Mouse (Mus musculus): ENCODE results near the gene Atp5d. TPM values are rescaled to one million over a fixed set of nuclear protein-coding genes. Genes with fewer than 3 reads are reported as not detected.

Atp5d gene
- polyA plus RNA-seq, 1 experiment from 2014 or later: 465 TPM

- Histone ChIP-seq H3K9me3 (no peaks in the 10 kb centered on the region), H3K9ac (replicated peaks) (peak overlapping the region; percentile 90), H3K27ac (peak overlapping the region; percentile 99), H3K4me2 (peak overlapping the region; percentile 59), H3K4me1 (replicated peaks) (peaks cover 44% of the 10 kb centered on the region), H3K27me3 (no peaks in the 10 kb centered on the region), H3K36me3 (peaks cover 71% of the 10 kb centered on the region), H3K4me3 (replicated peaks) (peak overlapping the region; percentile 97)
- WGBS: under 1% methylated on average over 57 of the region's 57 CpGs
- ATAC-seq (ENCODE audit: insufficient number of reproducible peaks, insufficient read depth, low FRiP score, low TSS enrichment, low read depth): peak; percentile 13
These were observed 10.3 kb downstream of the Atp5d start for GRCm38 (mm10) chr10:80148610-80149290.

GRCm38 (mm10) chr10:80149291-80150225 is 11.1 kb downstream of the Atp5d start:
- Histone ChIP-seq H3K9me3 (no peaks in the 10 kb centered on the region), H3K9ac (replicated peaks) (peak overlapping the region; percentile 100), H3K27ac (peak overlapping the region; percentile 99), H3K36me3 (peaks cover 71% of the 10 kb centered on the region), H3K4me3 (replicated peaks) (peak overlapping the region; percentile 97), H3K4me2 (peak overlapping the region; percentile 99), H3K27me3 (no peaks in the 10 kb centered on the region), H3K4me1 (replicated peaks) (peaks cover 52% of the 10 kb centered on the region)
- peak; percentile 71 for ATAC-seq (ENCODE audit: insufficient number of reproducible peaks, insufficient read depth, low FRiP score, low TSS enrichment, low read depth)
- under 1% methylated on average over 79 of the region's 88 CpGs for WGBS

GRCm38 (mm10) chr10:80150226-80151210 is 12.1 kb downstream of the Atp5d start:
- Histone ChIP-seq H3K36me3 (peaks cover 71% of the 10 kb centered on the region), H3K9ac (replicated peaks) (peak overlapping the region; percentile 100), H3K27ac (peak overlapping the region; percentile 99), H3K27me3 (no peaks in the 10 kb centered on the region), H3K4me3 (replicated peaks) (peak overlapping the region; percentile 97), H3K4me1 (replicated peaks) (peaks cover 59% of the 10 kb centered on the region), H3K4me2 (peak overlapping the region; percentile 99), H3K9me3 (no peaks in the 10 kb centered on the region)
- under 1% methylated on average over 59 of the region's 71 CpGs for WGBS
- ATAC-seq (ENCODE audit: insufficient number of reproducible peaks, insufficient read depth, low FRiP score, low TSS enrichment, low read depth): no peak

GRCm38 (mm10) chr10:80151211-80152034 is 13.0 kb downstream of the Atp5d start:
- H3K9me3 ChIP-seq: no peaks in the 10 kb centered on the region
- no peaks in the 10 kb centered on the region for H3K27me3 ChIP-seq
- H3K9ac ChIP-seq (replicated peaks): peak overlapping the region; percentile 100
- peak overlapping the region; percentile 97 for H3K4me3 ChIP-seq (replicated peaks)
- peaks cover 71% of the 10 kb centered on the region for H3K36me3 ChIP-seq
- H3K4me2 ChIP-seq: peak overlapping the region; percentile 99
- under 1% methylated on average over 25 of the region's 26 CpGs for WGBS
- ATAC-seq (ENCODE audit: insufficient number of reproducible peaks, insufficient read depth, low FRiP score, low TSS enrichment, low read depth): no peak
- H3K4me1 ChIP-seq (replicated peaks): peaks cover 58% of the 10 kb centered on the region
- H3K27ac ChIP-seq: peak overlapping the region; percentile 99

DNA sequence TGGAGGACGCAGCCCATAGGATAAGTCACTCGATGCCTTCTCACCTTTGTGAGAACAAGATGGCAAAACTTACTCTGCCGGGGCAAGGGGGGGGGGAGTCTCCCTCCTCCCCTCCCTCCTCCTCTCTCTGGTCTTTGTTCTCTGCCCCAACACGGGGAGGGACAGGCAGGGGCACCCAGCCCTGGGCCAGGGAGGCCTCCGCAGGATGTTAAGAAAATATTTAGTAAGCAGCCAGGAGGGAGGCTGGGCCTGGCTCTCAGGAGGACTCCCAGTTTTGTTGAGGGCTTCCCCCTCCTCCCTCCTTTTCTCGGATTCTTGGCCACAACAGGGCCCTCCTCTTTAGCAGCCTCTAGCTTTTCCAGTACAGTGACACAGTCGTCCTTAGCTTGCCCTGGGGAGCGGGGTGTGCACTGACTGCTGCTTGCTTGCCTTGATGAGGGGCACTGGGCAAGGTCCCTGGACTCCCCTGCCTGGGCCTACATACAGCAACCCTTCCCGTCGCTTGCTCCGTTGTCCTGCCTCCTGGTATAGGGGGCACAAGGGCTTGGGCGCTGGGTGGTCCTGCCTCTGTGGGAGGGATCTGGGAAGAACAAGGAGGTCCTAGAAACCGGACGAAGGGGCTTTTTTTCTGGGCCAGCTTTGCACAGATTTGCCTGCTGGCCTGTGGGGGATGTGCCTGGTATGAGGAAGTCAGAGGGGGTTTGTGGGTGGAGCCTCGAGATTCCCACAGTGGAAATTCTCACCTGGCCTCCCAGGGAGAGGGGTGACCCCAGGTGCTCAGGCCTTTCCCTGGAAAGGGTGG is 13.8 kb downstream of the Atp5d start:
- 5% methylated on average over 15 of the region's 15 CpGs for WGBS
- Histone ChIP-seq H3K27me3 (no peaks in the 10 kb centered on the region), H3K36me3 (peaks cover 76% of the 10 kb centered on the region), H3K9ac (replicated peaks) (peak overlapping the region; percentile 100), H3K27ac (peak overlapping the region; percentile 99), H3K4me2 (peak overlapping the region; percentile 99), H3K9me3 (no peaks in the 10 kb centered on the region), H3K4me1 (replicated peaks) (peaks cover 60% of the 10 kb centered on the region), H3K4me3 (replicated peaks) (peak overlapping the region; percentile 97)
- ATAC-seq (ENCODE audit: insufficient number of reproducible peaks, insufficient read depth, low FRiP score, low TSS enrichment, low read depth): no peak

DNA sequence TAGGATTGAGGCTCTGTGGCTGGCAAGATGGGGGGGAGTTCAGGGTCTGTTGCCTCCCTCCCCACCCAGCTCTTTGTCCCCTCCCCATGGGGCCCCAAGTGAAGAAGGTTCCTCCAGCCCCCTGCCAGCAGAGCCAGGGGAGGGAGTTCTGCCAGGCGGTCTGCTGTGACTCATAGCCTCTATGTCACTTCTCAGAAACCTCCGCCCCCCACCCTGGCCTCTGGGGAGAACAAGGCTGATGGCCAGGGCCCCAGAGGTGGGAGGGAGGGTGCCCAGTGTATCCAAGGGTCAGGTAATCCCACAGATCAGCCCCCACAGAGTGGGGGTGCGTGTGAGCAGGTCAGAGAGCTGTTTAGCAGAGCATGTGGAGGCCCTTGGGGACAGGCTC is 14.4 kb downstream of the Atp5d start:
- H3K4me2 ChIP-seq: peak overlapping the region; percentile 99
- WGBS: 48% methylated on average over 3 of the region's 3 CpGs
- H3K27me3 ChIP-seq: no peaks in the 10 kb centered on the region
- no peaks in the 10 kb centered on the region for H3K9me3 ChIP-seq
- H3K36me3 ChIP-seq: peaks cover 81% of the 10 kb centered on the region
- H3K4me3 ChIP-seq (replicated peaks): peak overlapping the region; percentile 97
- H3K4me1 ChIP-seq (replicated peaks): peaks cover 59% of the 10 kb centered on the region
- peak overlapping the region; percentile 99 for H3K27ac ChIP-seq
- ATAC-seq (ENCODE audit: insufficient number of reproducible peaks, insufficient read depth, low FRiP score, low TSS enrichment, low read depth): no peak
- peak overlapping the region; percentile 100 for H3K9ac ChIP-seq (replicated peaks)

GRCm38 (mm10) chr10:80153713-80154112 is 15.3 kb downstream of the Atp5d start:
- 90% methylated on average over 19 of the region's 19 CpGs for WGBS
- H3K9me3 ChIP-seq: no peaks in the 10 kb centered on the region
- peak overlapping the region; percentile 100 for H3K9ac ChIP-seq (replicated peaks)
- peaks cover 66% of the 10 kb centered on the region for H3K4me1 ChIP-seq (replicated peaks)
- peak overlapping the region; percentile 99 for H3K4me2 ChIP-seq
- H3K27me3 ChIP-seq: no peaks in the 10 kb centered on the region
- peak overlapping the region; percentile 97; the same call in 1 of the 2 replicates for H3K4me3 ChIP-seq (replicated peaks)
- peaks cover 81% of the 10 kb centered on the region for H3K36me3 ChIP-seq
- H3K27ac ChIP-seq: peak overlapping the region; percentile 99
- ATAC-seq (ENCODE audit: insufficient number of reproducible peaks, insufficient read depth, low FRiP score, low TSS enrichment, low read depth): no peak

- H3K36me3 ChIP-seq: peaks cover 81% of the 10 kb centered on the region
- peaks cover 73% of the 10 kb centered on the region for H3K4me1 ChIP-seq (replicated peaks)
- no peak overlapping the region; the same call in 1 of the 2 replicates for H3K9ac ChIP-seq (replicated peaks)
- peak overlapping the region; percentile 31; the same call in 1 of the 2 replicates for H3K27ac ChIP-seq
- 93% methylated on average over 7 of the region's 7 CpGs for WGBS
- H3K9me3 ChIP-seq: no peaks in the 10 kb centered on the region
- H3K27me3 ChIP-seq: no peaks in the 10 kb centered on the region
- no peak overlapping the region for H3K4me2 ChIP-seq
- ATAC-seq (ENCODE audit: insufficient number of reproducible peaks, insufficient read depth, low FRiP score, low TSS enrichment, low read depth): no peak
- H3K4me3 ChIP-seq (replicated peaks): 0 out of 2 replicates have a peak overlapping the region, but pooled peaks have one; percentile 97
These were observed 16.0 kb downstream of the Atp5d start for GRCm38 (mm10) chr10:80154384-80154783.

GRCm38 (mm10) chr10:80155277-80155676 is 16.8 kb downstream of the Atp5d start:
- Histone ChIP-seq H3K27ac (0 out of 2 replicates have a peak overlapping the region, but pooled peaks have one; percentile 88), H3K36me3 (peaks cover 74% of the 10 kb centered on the region), H3K27me3 (no peaks in the 10 kb centered on the region), H3K9me3 (no peaks in the 10 kb centered on the region), H3K4me1 (replicated peaks) (peaks cover 77% of the 10 kb centered on the region), H3K9ac (replicated peaks) (0 out of 2 replicates have a peak overlapping the region, but pooled peaks have one; percentile 47), H3K4me2 (peak overlapping the region; percentile 24; the same call in 1 of the 2 replicates), H3K4me3 (replicated peaks) (0 out of 2 replicates have a peak overlapping the region, but pooled peaks have one; percentile 5)
- no peak for ATAC-seq (ENCODE audit: insufficient number of reproducible peaks, insufficient read depth, low FRiP score, low TSS enrichment, low read depth)
- 50% methylated on average over 1 of the region's 1 CpGs for WGBS
